Mouse (Mus musculus): ENCODE data around the gene H2-K1.
A peak's percentile ranks its signal among the peaks of the same experiment; 100 is the strongest.
"Not testable (repeated sequence)": the region's sequence is repeated elsewhere in the genome, so short reads cannot be mapped to it uniquely, and the experiment has no call there.

The H2-K1 gene

GRCm38 (mm10) chr17:34026917-34027655, 26.9 kb upstream of the H2-K1 start:
- peak in 1 of 2 experiments; percentile 50 for DNase-seq

GRCm38 (mm10) chr17:34026221-34026620, 26.1 kb upstream of the H2-K1 start:
- DNase-seq: no peak

DNA sequence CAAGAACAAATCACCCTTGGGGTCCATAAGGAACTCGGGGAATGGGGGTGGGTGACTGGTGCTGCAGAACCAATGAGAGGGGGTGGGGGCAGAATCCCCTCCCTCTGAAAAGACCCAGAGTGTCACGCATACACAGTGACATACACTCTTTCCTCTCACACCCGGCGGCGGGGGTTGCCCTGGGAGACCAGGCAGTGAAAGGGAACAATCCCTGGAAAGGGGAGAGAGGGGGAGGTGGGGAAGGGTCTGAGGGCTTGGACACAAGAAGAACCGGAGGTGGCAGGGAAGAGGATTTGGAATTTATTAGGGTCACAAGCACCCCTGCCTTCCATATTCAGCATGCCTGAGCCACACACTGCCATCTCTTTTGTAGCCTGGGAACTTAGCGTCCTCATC, 25.6 kb upstream of the H2-K1 start:
- peak in 1 of 2 experiments; percentile 14 for DNase-seq

DNA sequence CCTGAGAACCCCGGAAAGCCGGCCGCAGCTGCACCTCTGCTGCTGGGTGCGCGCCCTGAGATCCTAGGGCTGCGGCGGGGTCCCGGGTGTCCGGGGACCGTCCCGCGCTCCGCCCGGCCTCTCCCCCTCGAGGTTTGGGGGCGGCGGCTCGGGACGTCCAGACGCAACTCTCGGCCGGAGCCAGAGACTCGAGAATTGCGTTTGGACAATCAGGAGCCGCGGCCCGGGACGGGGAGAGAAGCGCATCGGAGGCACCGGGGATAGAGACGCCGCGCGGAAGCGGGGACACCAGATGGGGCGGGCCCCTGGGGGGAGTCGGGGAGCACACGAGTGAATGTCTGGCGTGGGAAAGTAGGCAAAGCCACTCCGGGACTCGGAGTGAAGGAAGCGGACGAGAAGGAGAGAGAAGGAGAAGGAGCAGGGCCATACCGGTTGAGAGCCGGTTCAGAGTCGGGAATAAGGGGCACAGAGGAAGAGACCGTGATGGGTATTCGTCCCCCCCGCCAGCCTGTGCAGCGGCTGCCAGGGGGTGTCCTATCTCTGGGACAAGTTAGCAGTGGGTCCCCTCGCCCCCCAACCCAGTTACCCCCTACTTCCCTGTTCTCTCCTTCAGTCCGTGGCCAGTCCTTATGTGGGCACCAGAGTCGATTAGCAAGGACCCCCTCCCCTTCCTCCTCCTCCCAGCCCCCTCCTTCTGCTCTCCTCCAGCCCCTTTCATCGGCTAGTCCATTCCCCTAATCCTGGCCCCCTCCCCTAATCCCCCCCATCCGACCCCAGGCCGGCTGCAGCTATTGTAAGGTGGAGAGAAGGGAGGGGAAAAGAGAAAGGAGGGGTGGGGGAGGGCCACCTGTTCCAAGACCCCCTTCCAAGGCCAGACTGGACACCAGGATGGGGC, 25.0 kb upstream of the H2-K1 start:
- DNase-seq: peak in 1 of 2 experiments; percentile 77

- peak; percentile 88 to 93 for DNase-seq
These were observed 24.2 kb upstream of the H2-K1 start, which contains the start of gene Ring1 for GRCm38 (mm10) chr17:34024317-34024821. Gene Ring1, minus strand, starts transcription at chr17:34024680.

DNA sequence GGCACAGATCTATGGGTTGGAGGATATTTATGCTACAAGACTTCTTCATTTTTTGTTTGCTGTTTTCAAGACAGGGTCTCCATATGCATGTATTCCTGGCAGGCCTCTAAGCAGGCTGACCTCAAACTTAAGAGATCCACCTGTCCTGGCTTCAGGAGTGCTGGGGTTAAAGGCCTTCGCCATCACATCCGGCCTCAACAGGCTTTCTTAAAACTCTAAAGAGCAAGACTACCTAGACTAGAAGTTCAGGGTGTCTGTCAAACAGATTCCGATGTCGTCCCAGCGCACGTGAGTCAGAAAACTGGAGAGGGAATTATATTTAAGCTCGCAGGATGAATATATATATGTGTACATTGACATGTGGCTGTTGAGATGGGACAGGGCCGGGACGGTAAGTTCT, 23.5 kb upstream of the H2-K1 start:
- DNase-seq: no peak

GRCm38 (mm10) chr17:34022987-34023386, 22.8 kb upstream of the H2-K1 start:
- peak in 1 of 2 experiments; percentile 11 for DNase-seq

DNA sequence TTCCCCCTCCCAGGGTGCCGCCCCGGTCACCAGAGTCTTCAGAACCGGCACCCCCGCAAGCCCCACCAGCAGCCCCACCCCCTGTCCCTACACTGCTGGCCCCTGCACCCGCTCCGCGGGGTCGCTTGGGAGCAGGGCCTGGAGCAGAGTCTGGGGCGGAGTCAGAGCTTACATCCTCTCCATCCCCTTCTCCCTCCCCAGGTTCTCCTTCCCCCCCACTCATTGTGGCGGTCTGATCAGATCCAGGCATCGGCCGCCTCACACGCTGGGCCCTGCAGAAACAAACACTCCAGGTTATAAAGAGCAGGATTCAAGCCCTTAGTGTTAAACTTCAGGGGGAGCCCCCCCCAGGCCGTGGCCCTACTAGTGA, 22.3 kb upstream of the H2-K1 start:
- no peak for DNase-seq

GRCm38 (mm10) chr17:34021539-34022413, 21.6 kb upstream of the H2-K1 start:
- DNase-seq: no peak

DNA sequence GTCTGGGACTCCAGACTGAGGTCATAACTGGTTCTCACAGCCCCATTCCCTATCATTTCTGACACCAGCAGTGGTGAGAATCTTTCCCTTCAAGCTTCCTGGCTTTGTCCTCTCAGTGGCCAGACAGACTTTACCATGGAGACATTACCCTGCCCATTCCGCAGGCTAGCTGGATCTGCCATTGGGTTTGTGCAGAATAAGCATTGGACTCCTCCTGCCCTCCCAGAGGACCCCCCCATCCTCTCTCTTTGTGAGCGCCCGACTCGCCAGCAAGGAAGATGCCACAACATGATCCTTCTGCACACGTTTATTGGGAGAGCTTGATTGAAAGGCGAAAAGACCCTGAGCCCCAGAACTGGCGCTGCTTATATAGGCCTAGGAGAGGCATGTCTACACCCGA, 13.3 kb upstream of the H2-K1 start:
- no peak for DNase-seq

- DNase-seq: no peak
These were observed 10.0 kb upstream of the H2-K1 start for GRCm38 (mm10) chr17:34010156-34010555.

GRCm38 (mm10) chr17:34006570-34006969, 6.4 kb upstream of the H2-K1 start:
- no peak for DNase-seq

DNA sequence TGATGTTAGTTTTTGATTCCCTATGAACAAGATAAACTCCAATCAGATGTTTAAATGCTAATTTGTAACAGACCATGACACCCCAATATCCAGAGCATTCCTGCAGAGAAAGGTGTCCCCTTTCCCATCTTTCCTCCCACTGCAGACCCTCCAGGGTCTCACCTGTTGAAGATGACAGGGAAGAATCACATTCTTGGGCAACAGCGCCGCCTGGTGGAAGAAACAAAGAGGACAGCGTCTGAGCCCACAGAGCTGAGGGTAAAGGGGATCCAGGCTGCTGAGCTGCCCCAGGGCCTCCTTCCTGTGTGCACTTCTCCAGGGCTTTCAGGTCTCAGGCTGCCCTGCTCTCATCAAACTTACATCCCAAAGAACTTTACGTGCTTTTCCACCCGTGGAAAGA, 3.3 kb upstream of the H2-K1 start:
- peak; percentile 68 for DNase-seq

DNA sequence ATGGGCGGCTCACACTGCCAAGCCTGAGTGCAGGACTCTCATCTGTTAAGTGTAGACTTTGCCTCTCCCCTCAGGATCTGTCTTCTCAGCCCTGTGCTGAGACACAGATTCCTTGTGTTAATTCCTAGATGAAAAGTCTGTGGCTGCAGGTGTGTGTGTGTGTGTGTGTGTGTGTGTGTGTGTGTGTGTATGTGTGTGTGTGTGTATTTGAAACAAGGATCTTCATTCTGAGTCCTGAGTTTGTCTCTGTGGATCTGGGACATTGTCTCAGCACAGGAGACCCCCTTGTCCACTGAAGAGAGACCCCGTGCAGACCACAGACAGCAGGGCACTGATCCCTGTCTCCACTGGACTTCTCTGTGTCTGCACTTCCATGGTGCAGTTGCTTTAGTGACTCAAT, 649 bp upstream of the H2-K1 start:
- DNase-seq: not testable (repeated sequence)

DNA sequence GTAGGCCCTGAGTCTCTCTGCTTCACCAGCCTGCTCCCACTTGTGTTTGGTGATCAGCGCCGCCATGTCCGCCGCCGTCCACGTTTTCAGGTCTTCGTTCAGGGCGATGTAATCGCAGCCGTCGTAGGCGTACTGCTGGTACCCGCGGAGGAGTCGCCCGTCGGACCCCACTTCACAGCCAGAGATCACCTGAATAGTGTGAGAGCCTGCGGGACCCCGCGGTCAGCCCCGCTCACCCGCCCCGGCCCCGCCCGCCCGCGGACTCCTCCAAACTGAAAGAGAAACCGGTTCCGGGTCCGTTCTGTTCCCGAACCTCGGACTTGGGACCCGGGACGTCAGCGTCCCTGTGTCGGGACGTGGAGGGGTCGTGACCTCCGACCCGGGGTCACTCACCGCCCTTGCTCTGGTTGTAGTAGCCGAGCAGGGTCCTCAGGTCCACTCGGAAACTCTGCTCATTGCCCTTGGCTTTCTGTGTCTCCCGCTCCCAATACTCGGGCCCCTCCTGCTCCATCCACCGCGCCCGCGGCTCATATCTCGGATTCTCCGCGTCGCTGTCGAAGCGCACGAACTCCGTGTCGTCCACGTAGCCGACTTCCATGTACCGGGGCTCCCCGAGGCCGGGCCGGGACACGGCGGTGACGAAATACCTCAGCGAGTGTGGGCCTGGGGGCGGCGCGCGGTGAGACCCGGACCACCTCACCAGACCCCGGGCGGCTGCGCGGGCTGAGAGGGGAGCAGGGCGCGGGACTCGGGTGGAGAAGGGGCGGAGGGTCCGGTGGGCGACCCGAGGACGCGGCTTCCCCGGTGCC, 602 bp downstream of the H2-K1 start:
- peak; percentile 37 to 50 for DNase-seq

DNA sequence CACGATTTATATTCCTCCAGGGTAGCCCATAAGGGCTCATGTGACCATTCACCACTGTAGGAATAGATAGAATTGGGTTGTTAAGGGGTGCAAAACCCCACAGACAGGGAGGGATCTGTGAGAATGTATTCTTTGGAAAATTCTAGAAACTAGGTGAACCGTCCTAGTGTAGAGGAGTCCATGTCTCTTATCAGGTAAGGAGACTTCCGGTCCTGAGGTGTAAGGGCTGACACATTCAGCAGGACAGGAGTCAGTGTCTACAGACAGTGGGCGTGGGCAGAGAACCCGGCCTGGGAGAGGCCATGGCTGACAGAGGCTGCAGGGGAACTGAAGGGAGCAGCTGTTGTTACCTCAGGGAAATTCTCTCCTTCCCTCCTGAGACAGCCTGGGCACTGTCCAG, 1.4 kb downstream of the H2-K1 start:
- DNase-seq: peak in 1 of 2 experiments; percentile 6

DNA sequence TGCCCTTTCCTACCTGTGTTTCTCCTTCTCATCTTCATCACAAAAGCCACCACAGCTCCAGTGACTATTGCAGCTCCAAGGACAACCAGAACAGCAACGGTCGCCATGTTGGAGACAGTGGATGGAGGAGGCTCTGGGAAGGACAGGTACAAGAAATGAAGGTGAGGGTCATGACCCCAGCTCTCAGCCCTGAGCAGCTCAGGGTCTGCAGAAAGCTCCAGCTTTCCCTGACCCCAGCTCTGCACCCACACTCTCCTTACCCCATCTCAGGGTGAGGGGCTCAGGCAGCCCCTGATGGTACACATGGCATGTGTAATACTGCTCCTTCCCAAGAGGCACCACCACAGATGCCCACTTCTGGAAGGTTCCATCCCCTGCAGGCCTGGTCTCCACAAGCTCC, 3.1 kb downstream of the H2-K1 start:
- DNase-seq: not testable (repeated sequence)

GRCm38 (mm10) chr17:33995651-33996050, 4.5 kb downstream of the H2-K1 start:
- no peak for DNase-seq

GRCm38 (mm10) chr17:33994959-33995358, 5.2 kb downstream of the H2-K1 start:
- DNase-seq: no peak

DNA sequence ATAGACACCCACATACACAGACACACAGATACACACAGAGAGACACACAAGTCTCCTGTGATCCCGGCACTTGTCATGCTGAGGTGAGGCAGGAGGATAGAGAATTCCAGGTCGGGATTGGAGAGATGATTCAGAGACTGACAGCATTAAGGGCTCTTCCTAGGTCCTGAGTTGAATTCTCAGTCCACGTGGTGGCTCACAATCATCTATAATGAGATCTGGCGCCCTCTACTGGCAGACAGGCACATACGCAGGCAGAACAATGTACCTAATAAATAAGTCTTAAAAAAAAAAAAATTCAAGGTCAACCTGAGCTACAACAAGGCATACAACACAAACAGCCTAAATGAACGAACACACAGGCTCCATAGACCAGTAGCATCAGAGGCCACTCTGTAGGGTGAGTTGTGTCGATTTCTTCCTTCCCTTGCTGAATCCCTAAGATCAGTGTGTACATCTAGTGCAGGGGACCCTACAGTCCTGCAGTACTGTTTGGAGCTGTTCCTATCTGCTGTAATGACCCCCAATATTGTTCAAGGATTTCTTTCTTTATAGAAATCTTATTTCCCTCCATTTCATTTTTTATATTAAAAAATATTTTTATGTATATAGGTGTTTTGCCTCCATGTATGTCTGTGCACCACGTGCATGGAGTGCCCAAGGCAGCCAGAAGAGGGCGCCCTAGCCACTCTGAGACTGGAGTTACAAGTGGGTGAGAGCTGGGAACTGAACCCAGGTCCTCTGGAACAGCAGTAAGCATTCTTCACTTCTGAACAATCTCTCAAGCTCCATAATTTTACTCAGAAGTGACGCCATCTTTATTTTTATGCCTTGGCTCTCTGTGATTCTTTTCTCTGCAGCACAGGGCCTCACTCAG, 8.1 kb downstream of the H2-K1 start:
- DNase-seq: peak; percentile 68 to 73

DNA sequence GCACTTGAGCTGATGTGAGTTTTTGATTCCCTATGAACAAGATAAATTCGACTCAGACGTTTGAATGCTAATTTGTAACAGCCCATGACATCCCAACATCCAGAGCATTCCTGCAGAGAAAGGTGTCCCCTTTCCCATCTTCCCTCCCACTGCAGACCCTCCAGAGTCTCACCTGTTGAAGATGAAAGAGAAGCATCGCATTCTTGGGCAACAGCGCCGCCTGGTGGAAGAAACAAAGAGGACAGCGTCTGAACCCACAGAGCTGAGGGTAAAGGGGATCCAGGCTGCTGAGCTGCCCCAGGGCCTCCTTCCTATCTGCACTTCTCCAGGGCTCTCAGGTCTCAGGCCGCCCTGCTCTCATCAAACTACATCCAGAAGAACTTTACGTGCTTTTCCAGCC, 18.0 kb downstream of the H2-K1 start:
- peak; percentile 80 for DNase-seq

Data from kidney, postnatal 4 days (tissue).